Mouse (Mus musculus): Measurements from ENCODE around the gene Gpr137. TPM values are rescaled to one million over a fixed set of nuclear protein-coding genes. Genes with fewer than 3 reads are reported as not detected.

Gene Gpr137
- total and polyA plus RNA-seq, 2 experiments from 2014 or later, result 68.7 to 122 TPM

GRCm38 (mm10) chr19:6979001-6979479 is 36.8 kb upstream of the Gpr137 start:
- ATAC-seq (no peak), DNase-seq (ENCODE audit: low spot score) (no peak)
- H3K4me1 ChIP-seq (ENCODE audit: insufficient read depth, low read length), result peaks cover 30% of the 10 kb centered on the region
- H3K4me2 ChIP-seq (ENCODE audit: low read depth, low read length), result peak overlapping the region; percentile 76
- H3K27ac ChIP-seq, result peak overlapping the region; percentile 96
- H3K4me3 ChIP-seq (ENCODE audit: low read length), result peak overlapping the region; percentile 68
- H3K9me3 ChIP-seq (ENCODE audit: low read length), result no peaks in the 10 kb centered on the region
- no peak for TF ChIP-seq CTCF (IDR thresholded peaks at IDR 0.05; ENCODE audit: low read depth)
- WGBS, result 9% methylated on average over 11 of the region's 11 CpGs
- H3K9ac ChIP-seq (replicated peaks; ENCODE audit: low read length), result peak overlapping the region; percentile 79
- peaks cover 14% of the 10 kb centered on the region; the same call in 1 of the 2 replicates for H3K36me3 ChIP-seq (ENCODE audit: insufficient read depth, low read length)
- no peaks in the 10 kb centered on the region for H3K27me3 ChIP-seq (ENCODE audit: insufficient read depth, low read length)

- DNase-seq (ENCODE audit: low spot score) (no peak), ATAC-seq (no peak)
- peak overlapping the region; percentile 76 for H3K4me2 ChIP-seq (ENCODE audit: low read depth, low read length)
- no peak for TF ChIP-seq CTCF (IDR thresholded peaks at IDR 0.05; ENCODE audit: low read depth)
- H3K4me1 ChIP-seq (ENCODE audit: insufficient read depth, low read length), result peaks cover 30% of the 10 kb centered on the region
- H3K27me3 ChIP-seq (ENCODE audit: insufficient read depth, low read length), result no peaks in the 10 kb centered on the region
- peak overlapping the region; percentile 79 for H3K9ac ChIP-seq (replicated peaks; ENCODE audit: low read length)
- WGBS, result 38% methylated on average over 3 of the region's 3 CpGs
- peaks cover 10% of the 10 kb centered on the region; the same call in 1 of the 2 replicates for H3K36me3 ChIP-seq (ENCODE audit: insufficient read depth, low read length)
- peak overlapping the region; percentile 96; the same call in 1 of the 2 replicates for H3K27ac ChIP-seq
- H3K4me3 ChIP-seq (ENCODE audit: low read length), result peak overlapping the region; percentile 68
- no peaks in the 10 kb centered on the region for H3K9me3 ChIP-seq (ENCODE audit: low read length)
These were observed 36.3 kb upstream of the Gpr137 start for GRCm38 (mm10) chr19:6978639-6978974.

DNA sequence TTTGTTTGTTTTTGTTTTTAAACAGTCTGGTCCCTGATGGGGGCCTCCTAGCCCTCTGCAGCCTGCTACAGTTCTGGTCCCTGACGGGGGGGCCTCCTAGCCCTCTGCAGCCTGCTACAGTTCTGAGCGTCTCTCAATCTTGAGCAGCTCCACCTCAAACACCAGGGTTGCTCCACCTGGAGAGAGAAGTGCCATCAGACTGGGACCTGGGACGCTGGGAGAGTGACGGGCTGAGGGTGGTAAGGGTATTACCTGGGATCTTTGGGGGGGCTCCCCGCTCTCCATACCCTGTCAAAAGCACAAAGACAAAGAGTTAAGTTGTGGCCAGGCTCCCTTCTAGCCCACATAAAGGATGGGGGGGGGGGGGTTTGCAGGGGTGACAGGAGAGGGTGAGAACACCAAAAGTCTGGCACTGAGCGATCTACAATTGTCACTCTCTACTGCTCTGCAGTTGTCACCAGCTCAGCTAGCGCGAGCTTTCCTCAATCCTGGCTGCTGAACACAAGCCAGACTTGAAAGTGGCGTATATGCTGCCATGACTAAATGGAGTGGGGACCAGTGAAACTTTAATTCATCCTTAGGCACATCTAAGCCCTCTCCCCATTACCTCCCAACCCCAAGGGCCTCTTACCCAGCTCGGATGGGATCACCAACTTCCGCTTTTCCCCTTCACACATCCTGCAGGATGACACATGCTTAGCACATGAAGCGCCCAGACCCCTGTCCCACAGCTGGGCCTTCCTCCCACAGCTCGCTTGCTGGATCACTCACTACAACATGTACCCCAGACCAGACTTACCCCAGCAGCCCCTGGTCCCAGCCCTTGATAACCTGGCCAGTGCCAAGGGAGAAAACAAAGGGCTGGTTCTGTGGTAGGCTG is 35.7 kb upstream of the Gpr137 start:
- 74% methylated on average over 13 of the region's 13 CpGs for WGBS
- Histone ChIP-seq H3K27me3 (ENCODE audit: insufficient read depth, low read length) (no peaks in the 10 kb centered on the region), H3K9ac (replicated peaks; ENCODE audit: low read length) (peak overlapping the region; percentile 79), H3K4me2 (ENCODE audit: low read depth, low read length) (peak overlapping the region; percentile 90; the same call in 1 of the 2 replicates), H3K36me3 (ENCODE audit: insufficient read depth, low read length) (peaks cover 10% of the 10 kb centered on the region; the same call in 1 of the 2 replicates), H3K4me1 (ENCODE audit: insufficient read depth, low read length) (peaks cover 30% of the 10 kb centered on the region), H3K4me3 (ENCODE audit: low read length) (peak overlapping the region; percentile 68), H3K27ac (peak overlapping the region; percentile 96; the same call in 1 of the 2 replicates), H3K9me3 (ENCODE audit: low read length) (no peaks in the 10 kb centered on the region)
- DNase-seq (ENCODE audit: low spot score), result no peak
- ATAC-seq, result no peak
- TF ChIP-seq CTCF (IDR thresholded peaks at IDR 0.05; ENCODE audit: low read depth), result no peak

GRCm38 (mm10) chr19:6975537-6976521 is 33.5 kb upstream of the Gpr137 start, which contains the start of gene Plcb3:
Plcb3 (minus strand) TSS chr19:6976470.
- H3K4me2 ChIP-seq (ENCODE audit: low read depth, low read length), result peak within 1 kb of the TSS; percentile 90
- peaks cover 4% of the 10 kb centered on the region; the same call in 1 of the 2 replicates for H3K36me3 ChIP-seq (ENCODE audit: insufficient read depth, low read length)
- ATAC-seq (peak; percentile 21), DNase-seq (ENCODE audit: low spot score) (peak; percentile 95)
- H3K9me3 ChIP-seq (ENCODE audit: low read length), result no peaks in the 10 kb centered on the region
- WGBS, result under 1% methylated on average over 16 of the region's 16 CpGs
- 0 out of 2 replicates have a peak, but pooled peaks cover under 1% of the 10 kb centered on the region for H3K27me3 ChIP-seq (ENCODE audit: insufficient read depth, low read length)
- peak within 1 kb of the TSS; percentile 62 for H3K4me3 ChIP-seq (ENCODE audit: low read length)
- peak within 1 kb of the TSS; percentile 90 for H3K27ac ChIP-seq
- peaks cover 23% of the 10 kb centered on the region for H3K4me1 ChIP-seq (ENCODE audit: insufficient read depth, low read length)
- peak; percentile 68 for TF ChIP-seq CTCF (IDR thresholded peaks at IDR 0.05; ENCODE audit: low read depth)
- peak within 1 kb of the TSS; percentile 76 for H3K9ac ChIP-seq (replicated peaks; ENCODE audit: low read length)

GRCm38 (mm10) chr19:6974211-6975205 is 32.2 kb upstream of the Gpr137 start, which contains the start of gene Ppp1r14b:
Ppp1r14b (plus strand) TSS chr19:6974968.
- H3K9me3 ChIP-seq (ENCODE audit: low read length), result no peaks in the 10 kb centered on the region
- H3K27ac ChIP-seq, result peak within 1 kb of the TSS; percentile 90
- peaks cover 4% of the 10 kb centered on the region; the same call in 1 of the 2 replicates for H3K36me3 ChIP-seq (ENCODE audit: insufficient read depth, low read length)
- peaks cover 22% of the 10 kb centered on the region for H3K4me1 ChIP-seq (ENCODE audit: insufficient read depth, low read length)
- WGBS, result under 1% methylated on average over 70 of the region's 84 CpGs
- H3K9ac ChIP-seq (replicated peaks; ENCODE audit: low read length), result peak within 1 kb of the TSS; percentile 76
- ATAC-seq (peak; percentile 56), DNase-seq (ENCODE audit: low spot score) (peak; percentile 89)
- H3K4me3 ChIP-seq (ENCODE audit: low read length), result peak within 1 kb of the TSS; percentile 62
- H3K4me2 ChIP-seq (ENCODE audit: low read depth, low read length), result peak within 1 kb of the TSS; percentile 90
- TF ChIP-seq CTCF (IDR thresholded peaks at IDR 0.05; ENCODE audit: low read depth), result no peak
- H3K27me3 ChIP-seq (ENCODE audit: insufficient read depth, low read length), result 0 out of 2 replicates have a peak, but pooled peaks cover 3% of the 10 kb centered on the region
